Mouse (Mus musculus) spleen, postnatal 10 days (tissue): ENCODE results near the gene Zfp609.
"Not testable (repeated sequence)": the region's sequence is repeated elsewhere in the genome, so short reads cannot be mapped to it uniquely, and the experiment has no call there.

ENCODE experiments used
- DNase-seq, 2 experiments: peaks; one replicate each; pipeline ENCODE4 v3.0.0; 2021 to 2022; ENCODE audit warnings: low spot score in 2 of 2

The Zfp609 gene

GRCm38 (mm10) chr9:65812841-65813240 is 14.5 kb downstream of the Zfp609 start:
- no peak for DNase-seq

GRCm38 (mm10) chr9:65811784-65812183 is 15.6 kb downstream of the Zfp609 start:
- no peak for DNase-seq

GRCm38 (mm10) chr9:65807818-65808217 is 19.5 kb downstream of the Zfp609 start:
- DNase-seq = no peak

- DNase-seq = no peak
Measured at GRCm38 (mm10) chr9:65807251-65807650, 20.1 kb downstream of the Zfp609 start.

- DNase-seq = no peak
Measured at GRCm38 (mm10) chr9:65799770-65800169, 27.6 kb downstream of the Zfp609 start.

GRCm38 (mm10) chr9:65795651-65796050 is 31.7 kb downstream of the Zfp609 start:
- no peak for DNase-seq

- DNase-seq = no peak
Measured at GRCm38 (mm10) chr9:65794313-65794712, 33.1 kb downstream of the Zfp609 start.

- no peak for DNase-seq
Measured at GRCm38 (mm10) chr9:65793506-65793905, 33.9 kb downstream of the Zfp609 start.

- DNase-seq = no peak
Measured at GRCm38 (mm10) chr9:65793086-65793485, 34.3 kb downstream of the Zfp609 start.

- DNase-seq = no peak
Measured at GRCm38 (mm10) chr9:65791846-65792245, 35.5 kb downstream of the Zfp609 start.

- DNase-seq = no peak
Measured at GRCm38 (mm10) chr9:65791106-65791505, 36.3 kb downstream of the Zfp609 start.

- DNase-seq = no peak
Measured at GRCm38 (mm10) chr9:65789788-65790187, 37.6 kb downstream of the Zfp609 start.

GRCm38 (mm10) chr9:65788556-65788955 is 38.8 kb downstream of the Zfp609 start:
- DNase-seq = no peak

- DNase-seq = no peak
Measured at GRCm38 (mm10) chr9:65787829-65788344, 39.5 kb downstream of the Zfp609 start.

- peak in 1 of 2 experiments; percentile 20 for DNase-seq
Measured at GRCm38 (mm10) chr9:65786885-65787787, 40.2 kb downstream of the Zfp609 start.

- DNase-seq = no peak
Measured at GRCm38 (mm10) chr9:65785772-65786368, 41.5 kb downstream of the Zfp609 start.

- DNase-seq = not testable (repeated sequence)
Measured at GRCm38 (mm10) chr9:65779619-65780018, 47.7 kb downstream of the Zfp609 start.

GRCm38 (mm10) chr9:65776874-65777432 is 50.4 kb downstream of the Zfp609 start:
- DNase-seq = no peak

GRCm38 (mm10) chr9:65776137-65776872 is 51.1 kb downstream of the Zfp609 start:
- DNase-seq = no peak

GRCm38 (mm10) chr9:65773783-65774182 is 53.6 kb downstream of the Zfp609 start:
- DNase-seq = no peak

- no peak for DNase-seq
Measured at GRCm38 (mm10) chr9:65771011-65771664, 56.2 kb downstream of the Zfp609 start.
